Mouse (Mus musculus) kidney, postnatal 0 days (tissue): ENCODE results near the gene Gm6793. TPM values are rescaled to one million over a fixed set of nuclear protein-coding genes. Genes with fewer than 3 reads are reported as not detected.

ENCODE experiments used
- ATAC-seq: fragments of 200-750 bp; cut with Nextera tagmentation; replicated peaks from 2 replicates; pipeline ENCODE4 v1.8.0; 2017; ENCODE audit warnings: low read depth, moderate number of reproducible peaks, moderate TSS enrichment, moderate library complexity; ENCODE audit not compliant: low FRiP score
- DNase-seq: peaks from one replicate; pipeline ENCODE4 v3.0.0-alpha.2; 2016; ENCODE audit warnings: low spot score
- H3K27ac ChIP-seq: fragments of 300-500 bp; sonication (generic); 2 replicates; pipeline ENCODE4 v1.5.1; 2014; ENCODE audit warnings: mild to moderate bottlenecking
- H3K27me3 ChIP-seq: fragments of 300-500 bp; sonication (generic); 2 replicates; pipeline ENCODE4 v1.6.1; 2014; ENCODE audit warnings: low read length, mixed read lengths; ENCODE audit not compliant: insufficient read depth
- H3K36me3 ChIP-seq: fragments of 300-500 bp; sonication (generic); 2 replicates; pipeline ENCODE4 v1.6.1; 2014; ENCODE audit warnings: low read length, mixed read lengths; ENCODE audit not compliant: insufficient read depth
- H3K4me1 ChIP-seq: fragments of 300-500 bp; sonication (generic); replicated peaks from 2 replicates; pipeline ENCODE4 v1.6.1; 2014; ENCODE audit warnings: antibody characterized with exemption, low read length, mixed read lengths; ENCODE audit not compliant: insufficient read depth
- H3K4me2 ChIP-seq: fragments of 300-500 bp; sonication (generic); 2 replicates; pipeline ENCODE4 v1.6.1; 2014; ENCODE audit warnings: mild to moderate bottlenecking, low read length, moderate library complexity, mixed read lengths
- H3K4me3 ChIP-seq: fragments of 300-500 bp; sonication (generic); replicated peaks from 2 replicates; pipeline ENCODE4 v1.5.1; 2014; ENCODE audit warnings: low read depth, low read length
- H3K9ac ChIP-seq: fragments of 300-500 bp; sonication (generic); 2 replicates; pipeline ENCODE4 v1.6.1; 2014; ENCODE audit warnings: low read depth, low read length
- H3K9me3 ChIP-seq: fragments of 300-500 bp; sonication (generic); replicated peaks from 2 replicates; pipeline ENCODE4 v1.6.1; 2016; ENCODE audit warnings: low read length, inconsistent platforms, mixed read lengths
- CTCF ChIP-seq: IDR thresholded peaks from 2 replicates; pipeline ENCODE4 v1.5.1; 2016; ENCODE audit warnings: antibody characterized with exemption, low read depth, mild to moderate bottlenecking, moderate library complexity
- WGBS: fragments of 180-500 bp; shearing (Covaris S2); extraction: QIAGEN DNeasy Blood & Tissue Kit; methylation state at CpG from one replicate; pipeline ENCODE4 v1.1.7; 2014; 5-methylcytosine and 5-hydroxymethylcytosine counted together
- polyA plus RNA-seq: library from polyadenylated mRNA; unstranded; fragments of >200 nt; fragmentation: Nextera tagmentation; extraction: Ambion mirVana; gene quantifications from 2 replicates; pipeline ENCODE4 v1.2.1, GENCODE M21; 2015

Gene Gm6793
- 0.29 and 0.43 TPM in 2 replicates for polyA plus RNA-seq

DNA sequence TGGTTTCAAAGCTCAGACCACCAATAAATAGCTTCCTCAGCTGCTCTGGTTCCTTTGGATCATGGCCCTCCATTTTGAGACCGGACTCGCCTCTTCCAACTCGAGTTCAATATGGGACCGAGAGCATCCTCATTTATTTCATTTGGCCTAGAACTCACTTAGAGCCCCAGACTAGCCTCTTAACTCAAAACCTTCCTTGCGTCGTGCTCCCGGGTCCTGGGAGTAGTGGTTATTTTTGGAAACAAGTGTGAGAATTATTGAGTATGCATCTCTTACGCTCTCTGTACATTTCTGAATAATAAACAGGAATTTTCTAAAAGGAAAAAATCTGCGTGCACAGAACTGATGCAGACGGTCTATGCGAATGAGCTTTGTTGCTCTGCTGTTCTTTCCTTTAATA, at the start of gene Gm6793:
Gm6793 (minus strand) TSS at position 101 of the 400 bp plus-strand sequence.
- H3K4me3 ChIP-seq = no peak within 1 kb of the TSS
- H3K27ac ChIP-seq = no peak within 1 kb of the TSS
- peaks cover 17% of the 10 kb centered on the region for H3K4me1 ChIP-seq
- H3K4me2 ChIP-seq = no peak within 1 kb of the TSS
- ATAC-seq (no peak), DNase-seq (no peak)
- H3K9me3 ChIP-seq = no peaks in the 10 kb centered on the region
- H3K36me3 ChIP-seq = peaks cover 14% of the 10 kb centered on the region
- no peak within 1 kb of the TSS for H3K9ac ChIP-seq
- H3K27me3 ChIP-seq = no peaks in the 10 kb centered on the region
- 93% methylated on average over 11 of the region's 11 CpGs for WGBS
- no peak for TF ChIP-seq CTCF

GRCm38 (mm10) chr8:112061372-112061771, 46.5 kb upstream of the Gm6793 start:
- ATAC-seq = no peak
- whole genome bisulfite sequencing = 34% methylated on average over 4 of the region's 4 CpGs
- no peaks in the 10 kb centered on the region for H3K4me1 ChIP-seq
- H3K9ac ChIP-seq = no peak overlapping the region
- DNase-seq = peak; percentile 65
- no peaks in the 10 kb centered on the region for H3K9me3 ChIP-seq
- H3K27me3 ChIP-seq = no peaks in the 10 kb centered on the region
- H3K4me3 ChIP-seq = no peak overlapping the region
- H3K27ac ChIP-seq = no peak overlapping the region
- H3K36me3 ChIP-seq = no peaks in the 10 kb centered on the region
- TF ChIP-seq CTCF = peak; percentile 87
- H3K4me2 ChIP-seq = no peak overlapping the region

DNA sequence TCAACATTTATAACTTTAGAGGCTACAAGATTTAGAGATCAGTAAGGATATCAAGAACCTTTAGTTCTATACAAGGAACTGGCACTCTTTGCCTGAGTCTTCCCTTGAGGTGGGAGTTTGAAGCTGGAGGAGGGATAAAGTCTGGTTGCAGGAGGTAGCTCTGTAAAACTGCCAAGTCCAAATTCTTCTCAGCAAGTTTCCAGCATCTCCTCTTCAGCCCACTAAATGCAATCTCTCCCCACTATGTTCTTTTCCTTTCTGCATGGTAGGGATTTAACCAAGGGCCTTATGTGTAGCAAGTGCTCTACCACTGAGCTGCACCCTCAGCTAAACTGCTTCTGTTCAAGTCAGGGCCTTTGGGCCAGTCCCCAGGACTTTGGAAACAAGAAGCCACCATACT, 39.6 kb upstream of the Gm6793 start:
- H3K4me1 ChIP-seq = no peaks in the 10 kb centered on the region
- H3K4me3 ChIP-seq = no peak overlapping the region
- no peak for TF ChIP-seq CTCF
- no peak for ATAC-seq
- no peak for DNase-seq
- H3K27me3 ChIP-seq = no peaks in the 10 kb centered on the region
- no peak overlapping the region for H3K9ac ChIP-seq
- no peaks in the 10 kb centered on the region for H3K9me3 ChIP-seq
- no peak overlapping the region for H3K27ac ChIP-seq
- H3K4me2 ChIP-seq = no peak overlapping the region
- no peaks in the 10 kb centered on the region for H3K36me3 ChIP-seq

GRCm38 (mm10) chr8:112051537-112051936, 36.7 kb upstream of the Gm6793 start:
- DNase-seq = no peak
- no peak for ATAC-seq
- H3K4me1 ChIP-seq = no peaks in the 10 kb centered on the region
- no peak overlapping the region for H3K9ac ChIP-seq
- 81% methylated on average over 9 of the region's 9 CpGs for WGBS
- no peak for TF ChIP-seq CTCF
- H3K27ac ChIP-seq = no peak overlapping the region
- H3K9me3 ChIP-seq = no peaks in the 10 kb centered on the region
- H3K4me2 ChIP-seq = no peak overlapping the region
- no peaks in the 10 kb centered on the region for H3K27me3 ChIP-seq
- no peaks in the 10 kb centered on the region for H3K36me3 ChIP-seq
- no peak overlapping the region for H3K4me3 ChIP-seq

- Histone ChIP-seq H3K4me3 (no peak overlapping the region), H3K27me3 (no peaks in the 10 kb centered on the region), H3K4me2 (no peak overlapping the region), H3K27ac (no peak overlapping the region), H3K9me3 (no peaks in the 10 kb centered on the region), H3K9ac (no peak overlapping the region), H3K36me3 (no peaks in the 10 kb centered on the region), H3K4me1 (no peaks in the 10 kb centered on the region)
- 81% methylated on average over 6 of the region's 6 CpGs for WGBS
- TF ChIP-seq CTCF = 0 out of 2 replicates have a peak, but pooled peaks have one; percentile 16
- DNase-seq (no peak), ATAC-seq (no peak)
These were observed 35.1 kb upstream of the Gm6793 start for GRCm38 (mm10) chr8:112049984-112050383.

- ATAC-seq (no peak), DNase-seq (no peak)
- H3K9me3 ChIP-seq = no peaks in the 10 kb centered on the region
- no peaks in the 10 kb centered on the region for H3K27me3 ChIP-seq
- H3K4me3 ChIP-seq = no peak overlapping the region
- H3K9ac ChIP-seq = no peak overlapping the region
- TF ChIP-seq CTCF = peak; percentile 37; the same call in 1 of the 2 replicates
- no peak overlapping the region for H3K4me2 ChIP-seq
- no peak overlapping the region for H3K27ac ChIP-seq
- H3K36me3 ChIP-seq = no peaks in the 10 kb centered on the region
- no peaks in the 10 kb centered on the region for H3K4me1 ChIP-seq
- WGBS = 75% methylated on average over 6 of the region's 6 CpGs
These were observed 33.5 kb upstream of the Gm6793 start for GRCm38 (mm10) chr8:112048293-112048692.

GRCm38 (mm10) chr8:112045896-112046295, 31.1 kb upstream of the Gm6793 start:
- Histone ChIP-seq H3K27ac (no peak overlapping the region), H3K9me3 (no peaks in the 10 kb centered on the region), H3K4me1 (no peaks in the 10 kb centered on the region), H3K9ac (no peak overlapping the region), H3K4me2 (no peak overlapping the region), H3K4me3 (no peak overlapping the region), H3K36me3 (no peaks in the 10 kb centered on the region), H3K27me3 (no peaks in the 10 kb centered on the region)
- peak; percentile 96 for TF ChIP-seq CTCF
- ATAC-seq (no peak; the same call in 1 of the 2 replicates), DNase-seq (peak; percentile 89)
- 1% methylated on average over 7 of the region's 7 CpGs for WGBS
